Mouse (Mus musculus) cerebral cortex, adult 2 months (tissue): ENCODE data around the gene Ccni.

Experiments used
- WGBS: fragments of 180-500 bp; shearing (Covaris S2); methylation state at CpG from one replicate; pipeline ENCODE4 v1.1.7; 2018; 5-methylcytosine and 5-hydroxymethylcytosine counted together

The Ccni gene

GRCm38 (mm10) chr5:93198232-93198631 is 8.1 kb downstream of the Ccni start:
- WGBS = 67% methylated on average over 3 of the region's 3 CpGs

GRCm38 (mm10) chr5:93190428-93190827 is 15.9 kb downstream of the Ccni start:
- WGBS = 92% methylated on average over 5 of the region's 5 CpGs

DNA sequence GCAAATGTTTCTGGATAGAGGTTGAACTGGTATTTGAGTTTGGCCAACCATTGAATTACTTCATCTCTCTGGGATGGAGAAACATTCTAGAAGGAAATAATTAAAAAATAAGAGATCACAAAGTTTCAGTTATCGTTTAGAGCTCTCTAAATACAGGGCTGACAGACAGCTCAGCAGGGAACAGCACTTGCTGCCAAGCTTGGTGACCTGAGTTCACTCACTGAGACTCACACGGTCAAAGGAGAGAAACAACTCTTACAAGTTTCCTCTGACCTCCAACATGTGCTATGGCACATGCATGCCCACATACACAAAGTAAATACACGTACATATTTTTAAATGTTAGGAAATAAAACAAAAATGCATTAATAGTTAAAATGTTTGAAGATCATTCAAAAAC is 16.7 kb downstream of the Ccni start:
- 47% methylated on average over 3 of the region's 3 CpGs for WGBS

- 76% methylated on average over 6 of the region's 6 CpGs for WGBS
These were observed 21.7 kb downstream of the Ccni start for GRCm38 (mm10) chr5:93184548-93184947.

GRCm38 (mm10) chr5:93183311-93183710 is 23.0 kb downstream of the Ccni start:
- 77% methylated on average over 6 of the region's 6 CpGs for WGBS

GRCm38 (mm10) chr5:93180252-93180651 is 26.0 kb downstream of the Ccni start:
- WGBS = 13% methylated on average over 2 of the region's 2 CpGs

DNA sequence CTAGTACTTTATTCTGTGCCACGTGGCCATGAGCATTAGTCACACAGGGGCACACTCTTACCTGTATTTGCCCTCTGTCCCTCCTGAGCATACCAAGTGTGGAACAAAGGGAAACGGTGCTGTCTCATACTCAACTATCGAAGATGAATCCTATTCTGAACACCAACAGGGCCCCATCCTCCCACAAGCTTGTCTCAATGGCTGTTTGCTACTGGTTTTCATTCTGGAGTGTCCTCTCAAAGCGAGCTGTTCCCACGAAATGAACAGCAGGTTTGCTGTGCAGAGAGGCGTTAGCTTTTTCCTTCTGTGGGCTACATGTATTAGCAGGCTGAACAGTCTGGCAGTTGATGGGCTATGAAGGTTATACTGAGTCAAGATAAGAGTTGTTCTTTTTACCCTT is 27.7 kb downstream of the Ccni start:
- WGBS = 45% methylated on average over 6 of the region's 6 CpGs

DNA sequence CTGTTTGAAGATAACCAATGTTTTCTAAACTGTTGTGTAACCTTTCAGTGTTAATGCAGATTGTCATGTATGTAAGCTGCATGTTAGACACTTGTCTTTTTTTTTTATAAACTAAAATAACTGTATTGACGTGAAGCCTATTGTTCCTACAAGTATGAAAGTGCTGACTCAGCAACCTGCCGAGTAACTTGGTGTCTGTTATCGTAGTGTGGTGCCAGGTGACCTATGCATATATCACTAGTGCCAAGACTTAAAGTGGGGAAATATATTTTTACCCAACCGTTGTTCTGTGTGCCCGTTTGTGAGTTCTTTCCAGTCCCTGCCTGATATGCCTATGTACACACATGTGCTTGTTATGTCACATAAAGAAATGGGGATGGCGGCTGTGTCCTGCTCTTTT is 31.6 kb downstream of the Ccni start:
- WGBS = 73% methylated on average over 6 of the region's 6 CpGs

DNA sequence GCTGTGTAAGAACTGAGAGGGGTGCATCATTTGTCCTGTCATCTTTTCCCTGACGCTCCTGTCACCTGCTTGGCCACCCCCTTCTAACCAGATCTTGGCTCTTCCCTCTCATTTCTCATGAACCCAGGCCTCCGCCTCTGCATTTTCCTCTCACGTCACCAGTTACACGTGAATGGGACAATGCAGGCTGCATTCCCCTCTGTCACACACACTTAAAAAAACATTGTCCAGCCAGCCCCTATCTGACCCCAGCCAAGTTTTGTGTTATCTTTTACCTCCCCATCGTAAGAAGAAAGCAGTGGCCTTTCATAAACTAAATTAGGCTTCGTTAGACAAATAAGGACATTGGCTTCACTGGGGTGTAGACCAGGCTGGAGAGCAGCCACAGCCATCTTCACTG is 33.8 kb downstream of the Ccni start:
- WGBS = 60% methylated on average over 6 of the region's 6 CpGs

GRCm38 (mm10) chr5:93171420-93171819 is 34.9 kb downstream of the Ccni start:
- 95% methylated on average over 15 of the region's 15 CpGs for WGBS

DNA sequence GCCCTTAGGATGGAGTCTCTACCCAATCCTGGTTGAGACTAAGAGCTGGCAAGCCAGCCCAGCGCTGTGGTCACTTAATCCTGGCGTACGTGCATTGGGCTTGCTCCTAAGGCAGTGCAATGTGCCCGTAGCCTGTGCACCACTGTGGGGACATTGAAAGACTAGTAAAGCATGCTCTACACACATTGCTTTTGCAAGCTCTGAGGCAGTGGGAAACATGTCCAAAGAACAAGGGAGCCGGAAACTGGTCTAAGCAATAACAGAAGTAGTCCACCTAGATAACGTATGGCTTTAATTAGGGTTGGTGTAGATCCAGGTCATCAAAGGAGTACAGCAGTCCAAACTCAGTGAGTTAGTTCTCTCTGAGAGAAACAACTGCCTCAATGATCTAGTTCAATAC is 37.6 kb downstream of the Ccni start:
- WGBS = 79% methylated on average over 6 of the region's 6 CpGs

DNA sequence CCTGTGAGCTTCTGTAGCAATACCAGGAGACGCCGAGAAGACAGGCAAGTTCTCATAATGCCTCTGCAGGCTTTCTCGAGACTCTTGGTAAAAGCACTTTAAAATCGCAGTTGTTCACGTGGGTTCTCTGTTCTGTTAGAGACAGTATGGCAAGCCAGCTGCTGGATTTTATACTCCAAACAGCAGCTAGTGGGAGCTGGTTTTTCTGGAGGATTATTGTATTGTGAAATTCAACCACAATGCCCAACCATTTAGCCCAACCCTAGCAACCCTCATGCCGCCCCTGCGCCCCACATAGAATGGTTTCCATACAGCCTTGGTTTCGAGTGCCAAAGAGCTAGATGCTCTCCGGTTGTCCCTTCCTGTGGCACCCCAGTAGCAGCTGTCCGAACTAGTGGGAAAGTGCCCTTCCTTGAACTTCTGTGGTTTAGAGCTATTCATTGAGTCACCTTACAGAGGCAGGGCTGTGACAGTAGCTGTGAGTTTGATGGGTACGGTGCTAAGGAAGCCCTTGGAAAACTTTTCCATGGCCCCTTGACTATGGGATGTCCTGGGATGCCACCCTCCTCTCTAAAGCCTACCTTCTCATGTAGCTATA is 38.3 kb downstream of the Ccni start:
- 80% methylated on average over 11 of the region's 11 CpGs for WGBS

GRCm38 (mm10) chr5:93163541-93163940 is 42.8 kb downstream of the Ccni start:
- WGBS = 67% methylated on average over 3 of the region's 3 CpGs

DNA sequence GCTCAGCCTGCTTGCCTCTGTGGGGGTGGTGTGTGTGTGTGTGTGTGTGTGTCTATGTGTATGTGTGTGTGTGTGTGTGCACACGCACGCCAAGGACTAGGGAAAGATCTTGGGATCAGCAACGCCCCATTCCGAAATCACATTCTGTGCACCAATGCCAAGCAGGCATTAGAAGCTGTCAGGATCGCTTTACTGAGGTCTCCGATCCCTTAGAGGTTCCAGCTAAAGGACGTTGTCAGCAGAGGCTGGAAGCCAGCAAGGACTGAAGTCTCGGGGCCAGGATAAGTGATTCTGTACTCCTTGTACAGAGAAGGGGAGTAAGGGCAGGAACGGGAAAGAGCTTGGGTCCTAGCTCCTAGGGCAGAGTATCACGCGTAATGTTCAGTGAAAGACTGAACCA is 51.9 kb downstream of the Ccni start:
- WGBS = 82% methylated on average over 11 of the region's 11 CpGs

- 48% methylated on average over 4 of the region's 4 CpGs for WGBS
These were observed 53.8 kb downstream of the Ccni start for GRCm38 (mm10) chr5:93152451-93152850.

DNA sequence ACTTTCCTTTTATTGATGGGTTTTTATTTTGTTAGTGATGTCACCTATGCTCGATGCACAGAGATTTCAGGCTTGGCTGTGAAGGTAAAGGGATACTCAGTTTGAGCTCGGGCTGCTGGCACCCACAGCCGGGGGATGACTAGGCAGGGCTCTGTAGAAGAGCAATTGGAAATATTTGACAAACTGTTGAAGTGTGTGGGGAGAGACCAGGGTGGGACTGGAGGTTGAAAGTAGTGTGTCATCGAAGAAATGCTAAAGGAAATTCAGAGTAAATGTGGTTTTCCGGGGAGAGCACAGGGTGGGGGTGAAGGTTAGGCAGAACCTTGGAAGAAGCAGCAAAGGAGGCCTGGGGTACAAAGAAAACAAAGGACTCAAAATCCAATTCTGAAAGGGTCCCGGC is 54.3 kb downstream of the Ccni start:
- WGBS = 50% methylated on average over 6 of the region's 6 CpGs

DNA sequence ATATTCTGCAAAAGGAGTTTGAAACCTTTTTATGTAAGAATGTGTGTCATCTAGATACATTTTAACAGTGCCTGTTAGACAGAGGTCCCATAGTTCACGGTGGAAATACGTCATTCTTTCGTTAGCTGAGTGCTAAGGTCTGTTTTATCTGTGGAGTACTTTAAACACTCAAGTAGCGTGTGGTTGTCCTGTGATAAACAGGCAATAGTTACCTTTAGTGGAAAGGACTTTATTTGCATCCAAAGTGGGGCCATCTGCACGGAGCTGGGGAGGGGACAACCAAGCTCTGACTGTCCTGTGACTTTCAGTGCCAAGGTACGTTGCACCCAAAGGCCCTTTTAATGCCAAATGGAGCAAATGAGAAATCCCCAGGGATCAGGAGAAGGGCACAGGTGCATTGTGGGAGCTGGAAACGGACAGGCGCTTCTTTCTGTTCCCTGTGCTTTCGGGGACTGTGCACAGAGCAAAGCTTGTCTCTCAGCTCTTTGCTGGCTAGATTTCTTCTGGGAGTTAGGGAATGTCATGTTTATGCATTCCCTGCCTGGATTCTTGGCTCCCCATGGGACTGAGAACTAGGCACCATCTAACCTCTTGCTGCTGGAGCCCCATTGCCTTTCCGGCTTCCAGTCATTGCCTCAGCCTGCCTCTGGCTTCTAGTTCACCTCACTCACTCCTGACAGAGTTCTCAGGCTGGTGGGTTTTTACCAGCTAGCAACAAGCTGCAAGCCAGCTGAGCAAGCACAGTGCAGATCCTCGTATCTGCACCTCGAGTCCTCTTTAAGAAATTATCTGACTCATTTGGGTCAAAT is 56.1 kb downstream of the Ccni start:
- 67% methylated on average over 12 of the region's 12 CpGs for WGBS

GRCm38 (mm10) chr5:93145504-93145903 is 60.8 kb downstream of the Ccni start:
- 71% methylated on average over 6 of the region's 6 CpGs for WGBS

GRCm38 (mm10) chr5:93144874-93145273 is 61.4 kb downstream of the Ccni start:
- WGBS = 29% methylated on average over 5 of the region's 5 CpGs

DNA sequence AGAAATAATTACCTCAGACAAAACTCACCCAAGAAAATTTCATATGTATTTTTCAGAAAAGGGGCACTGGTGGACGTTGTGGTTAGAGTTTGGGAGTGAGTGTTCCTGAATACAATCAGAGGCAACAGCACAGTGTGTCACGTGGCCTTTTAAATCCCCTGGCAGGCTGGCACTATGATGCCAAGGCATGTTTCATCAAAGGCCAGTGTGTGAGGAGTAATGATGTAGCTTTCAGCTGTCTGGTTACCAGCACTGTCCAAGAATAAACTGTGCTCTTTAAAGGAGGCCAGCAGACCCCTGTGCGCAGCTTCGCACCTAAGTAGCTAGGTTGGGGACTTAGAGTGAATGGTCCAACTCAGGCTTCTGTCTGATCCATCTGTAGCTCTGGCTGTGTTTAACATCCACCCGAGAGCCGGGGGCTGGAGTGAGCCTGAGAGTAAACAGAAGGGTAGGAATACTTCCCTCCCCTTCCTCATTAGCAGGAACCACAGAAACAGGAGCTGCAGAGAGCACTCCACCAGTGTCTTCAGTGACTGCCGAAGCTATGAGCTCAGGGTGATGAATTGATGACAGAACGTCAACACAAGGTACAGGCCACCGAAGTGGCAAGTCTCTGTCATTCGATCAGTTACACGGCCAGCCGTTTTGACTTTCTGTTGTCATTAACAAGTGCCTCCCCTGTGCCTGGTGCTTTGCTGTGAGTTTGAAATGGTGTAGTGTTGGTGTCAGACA is 62.8 kb downstream of the Ccni start:
- 68% methylated on average over 12 of the region's 12 CpGs for WGBS

DNA sequence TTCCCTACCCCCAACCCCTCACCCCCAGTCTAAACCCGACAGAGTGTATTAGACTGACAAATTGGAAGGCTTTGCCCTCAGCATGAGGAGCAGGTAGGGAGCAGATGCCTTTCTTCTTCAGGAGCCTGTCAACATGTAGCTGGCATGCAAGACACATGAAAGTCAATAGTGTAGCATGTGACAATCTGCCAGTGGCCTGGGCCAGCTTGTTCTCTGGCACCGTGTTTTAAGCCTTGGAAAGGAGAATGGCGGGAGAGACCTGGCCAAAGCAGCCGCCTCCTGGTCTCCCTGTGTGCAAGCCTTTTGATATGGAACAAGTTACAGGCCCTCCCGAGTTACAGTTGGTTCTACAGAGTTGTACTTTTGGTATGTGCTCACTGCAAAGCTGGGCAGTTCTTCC is 65.5 kb downstream of the Ccni start:
- 64% methylated on average over 5 of the region's 5 CpGs for WGBS

DNA sequence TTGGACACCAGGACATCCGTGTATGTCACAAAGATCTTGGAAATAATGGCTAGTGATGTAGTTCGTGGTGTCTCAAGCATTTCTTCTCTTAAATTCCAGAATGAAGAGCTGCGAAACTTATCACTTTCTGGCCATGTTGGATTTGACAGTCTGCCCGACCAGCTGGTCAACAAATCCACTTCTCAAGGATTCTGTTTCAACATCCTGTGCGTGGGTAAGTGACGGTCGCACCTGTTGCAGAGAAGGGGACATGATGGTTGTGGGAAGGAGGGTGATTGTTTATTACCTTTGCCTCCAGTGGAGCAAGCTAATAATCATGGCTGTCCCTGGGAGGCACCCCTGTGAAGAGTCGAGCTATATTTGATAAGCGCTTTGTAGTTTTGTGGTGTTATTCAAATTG is 66.9 kb downstream of the Ccni start:
- 65% methylated on average over 9 of the region's 9 CpGs for WGBS
